Mouse (Mus musculus) cortical plate, adult 2 months (tissue): Measurements from ENCODE around the gene Hoxa10.

ENCODE experiments used
- CTCF ChIP-seq: fragments of 200-500 bp; IDR thresholded peaks from 2 replicates; pipeline ENCODE4 v1.5.1; 2011; ENCODE audit warnings: mild to moderate bottlenecking, control low read depth, low read length; ENCODE audit not compliant: insufficient read depth; ENCODE audit errors: extremely low read depth
- POLR2A ChIP-seq: fragments of 200-500 bp; IDR thresholded peaks from 2 replicates; pipeline ENCODE4 v1.6.1; 2011; ENCODE audit warnings: mild to moderate bottlenecking, low read length, control low read depth; ENCODE audit not compliant: insufficient read depth; ENCODE audit errors: extremely low read depth

DNA sequence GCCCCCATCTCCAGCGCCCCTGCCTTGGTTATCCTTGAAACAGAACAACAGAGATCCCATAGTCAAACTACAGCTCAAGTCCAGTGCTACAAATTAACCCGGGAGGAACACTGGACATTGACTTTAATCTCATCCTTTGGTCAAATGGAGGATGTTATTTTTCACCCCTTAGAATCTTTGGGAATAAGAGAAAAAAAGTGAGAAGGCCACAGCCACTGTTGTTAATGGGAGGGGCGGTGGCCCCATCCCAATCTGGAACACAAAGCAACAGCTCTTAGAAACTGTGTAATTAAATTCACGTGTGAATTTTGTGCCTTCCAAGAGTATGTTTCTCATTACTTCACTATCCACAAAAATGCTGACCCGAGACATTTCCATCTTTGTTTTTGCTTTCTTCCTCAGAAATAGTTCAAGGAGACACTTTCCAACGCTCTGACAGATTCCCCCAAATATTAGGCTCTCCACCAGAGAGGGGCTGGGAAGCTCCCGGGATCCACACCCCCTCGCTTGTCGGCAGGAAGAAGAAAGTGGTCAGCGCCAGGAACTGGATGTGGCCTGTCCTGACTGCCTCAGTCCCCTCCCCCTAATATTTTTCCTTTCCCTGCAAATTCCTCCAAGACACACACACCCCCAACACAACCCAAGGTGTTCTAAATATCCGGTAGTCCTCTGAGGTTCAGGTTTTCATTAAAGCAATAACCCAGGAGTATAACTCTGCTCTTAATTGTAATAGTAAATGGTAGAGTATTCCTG lies 13.0 kb downstream of the Hoxa10 start:
- TF ChIP-seq POLR2A (no peak), CTCF (no peak)
